Mouse (Mus musculus): Measurements from ENCODE around the gene Hes5. TPM values are rescaled to one million over a fixed set of nuclear protein-coding genes. Genes with fewer than 3 reads are reported as not detected.

Gene Hes5
- polyA plus RNA-seq, 1 experiment from 2014 or later, result 159 TPM

DNA sequence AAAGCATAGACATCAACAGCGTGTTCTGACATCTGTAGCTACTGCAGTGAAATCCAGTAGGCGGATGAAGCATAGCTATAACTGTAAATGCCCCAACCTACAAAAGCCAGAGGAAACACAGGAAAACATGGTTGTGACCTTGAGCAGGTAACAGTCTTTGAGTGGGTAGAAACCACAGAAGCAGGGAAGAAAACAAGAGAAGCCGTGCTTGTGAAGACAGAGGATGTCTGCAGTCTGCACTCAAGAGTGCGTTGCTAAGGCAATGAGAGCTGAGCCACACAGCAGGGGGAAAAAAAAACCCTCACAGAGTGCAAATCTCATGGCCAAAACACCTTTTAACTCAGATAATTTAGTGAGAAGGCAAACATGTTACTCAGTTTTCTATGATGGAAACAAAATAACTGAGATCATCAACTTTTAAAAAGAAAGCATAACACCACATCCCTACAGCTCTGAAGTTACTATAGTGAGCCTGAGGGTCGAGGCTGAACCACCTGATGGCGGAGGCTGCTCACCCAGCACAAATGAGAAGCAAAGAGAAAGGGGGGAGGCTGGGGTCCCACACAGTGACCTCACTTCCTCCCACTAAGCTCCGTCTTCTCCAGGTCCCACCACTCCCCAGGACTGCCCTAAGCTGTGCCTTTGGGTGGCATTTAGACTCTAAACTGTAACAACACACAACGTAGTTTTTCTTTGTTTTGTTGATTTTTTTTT, 24.0 kb upstream of the Hes5 start:
- Histone ChIP-seq H3K36me3 (ENCODE audit: control insufficient read depth, insufficient read depth, low read length) (no peaks in the 10 kb centered on the region), H3K4me2 (replicated peaks; ENCODE audit: low read depth, low read length) (no peak overlapping the region), H3K9ac (ENCODE audit: low read depth, low read length) (no peak overlapping the region), H3K4me3 (ENCODE audit: low read depth, low read length) (no peak overlapping the region), H3K4me1 (replicated peaks; ENCODE audit: control insufficient read depth, insufficient read depth, low read length) (no peaks in the 10 kb centered on the region), H3K9me3 (ENCODE audit: control insufficient read depth, low read length) (no peaks in the 10 kb centered on the region), H3K27me3 (ENCODE audit: control insufficient read depth, insufficient read depth, low read length) (no peaks in the 10 kb centered on the region), H3K27ac (ENCODE audit: low read depth, low read length) (no peak overlapping the region)
- 58% methylated on average over 8 of the region's 8 CpGs for WGBS
- no peak for ATAC-seq (ENCODE audit: low FRiP score)
- DNase-seq (ENCODE audit: low spot score), result no peak

DNA sequence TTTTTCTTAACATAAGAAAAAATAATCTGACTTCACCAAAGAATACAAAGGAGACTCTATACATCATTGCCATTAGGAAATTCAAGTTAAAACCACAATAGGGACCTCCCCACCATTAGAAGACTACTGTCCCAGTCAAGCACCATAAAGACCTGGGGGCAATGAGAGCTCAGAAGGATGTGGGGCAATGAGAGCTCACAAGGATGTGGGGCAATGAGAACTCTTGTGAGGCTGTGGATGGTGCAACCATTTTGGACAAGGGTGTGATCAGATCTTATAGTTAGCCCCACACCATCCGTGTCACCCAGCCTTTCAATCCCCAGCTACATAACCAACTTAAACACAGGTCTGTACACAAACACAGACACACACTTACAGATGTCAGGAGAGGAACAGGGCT, 23.0 kb upstream of the Hes5 start:
- Histone ChIP-seq H3K36me3 (ENCODE audit: control insufficient read depth, insufficient read depth, low read length) (no peaks in the 10 kb centered on the region), H3K4me3 (ENCODE audit: low read depth, low read length) (no peak overlapping the region), H3K27ac (ENCODE audit: low read depth, low read length) (no peak overlapping the region), H3K4me2 (replicated peaks; ENCODE audit: low read depth, low read length) (no peak overlapping the region), H3K9ac (ENCODE audit: low read depth, low read length) (no peak overlapping the region), H3K4me1 (replicated peaks; ENCODE audit: control insufficient read depth, insufficient read depth, low read length) (no peaks in the 10 kb centered on the region), H3K9me3 (ENCODE audit: control insufficient read depth, low read length) (no peaks in the 10 kb centered on the region), H3K27me3 (ENCODE audit: control insufficient read depth, insufficient read depth, low read length) (no peaks in the 10 kb centered on the region)
- ATAC-seq (ENCODE audit: low FRiP score) (no peak), DNase-seq (ENCODE audit: low spot score) (no peak)
- WGBS, result 76% methylated on average over 1 of the region's 1 CpGs

DNA sequence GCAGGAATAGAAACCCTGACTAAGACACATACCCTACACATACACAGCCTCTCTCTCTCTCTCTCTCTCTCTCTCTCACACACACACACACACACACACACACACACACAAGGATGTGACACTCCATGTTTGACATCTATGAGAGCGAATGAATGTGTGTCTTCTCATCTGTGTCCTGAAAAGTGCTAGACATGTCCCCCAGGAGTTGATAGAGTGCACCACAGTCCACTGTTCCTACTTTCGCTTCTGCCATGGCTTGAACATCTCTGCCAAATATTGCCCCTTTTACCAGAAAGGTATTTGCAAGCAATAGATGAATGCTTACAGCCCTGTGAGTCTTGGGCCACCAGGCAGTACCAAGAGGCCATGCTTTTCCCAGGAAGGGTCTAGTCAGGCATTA, 20.6 kb upstream of the Hes5 start:
- Histone ChIP-seq H3K4me1 (replicated peaks; ENCODE audit: control insufficient read depth, insufficient read depth, low read length) (0 out of 2 replicates have a peak, but pooled peaks cover 2% of the 10 kb centered on the region), H3K9me3 (ENCODE audit: control insufficient read depth, low read length) (no peaks in the 10 kb centered on the region), H3K4me3 (ENCODE audit: low read depth, low read length) (no peak overlapping the region), H3K4me2 (replicated peaks; ENCODE audit: low read depth, low read length) (no peak overlapping the region), H3K36me3 (ENCODE audit: control insufficient read depth, insufficient read depth, low read length) (no peaks in the 10 kb centered on the region), H3K27ac (ENCODE audit: low read depth, low read length) (no peak overlapping the region), H3K27me3 (ENCODE audit: control insufficient read depth, insufficient read depth, low read length) (no peaks in the 10 kb centered on the region), H3K9ac (ENCODE audit: low read depth, low read length) (no peak overlapping the region)
- DNase-seq (ENCODE audit: low spot score), result no peak
- 87% methylated on average over 2 of the region's 2 CpGs for WGBS
- no peak for ATAC-seq (ENCODE audit: low FRiP score)

DNA sequence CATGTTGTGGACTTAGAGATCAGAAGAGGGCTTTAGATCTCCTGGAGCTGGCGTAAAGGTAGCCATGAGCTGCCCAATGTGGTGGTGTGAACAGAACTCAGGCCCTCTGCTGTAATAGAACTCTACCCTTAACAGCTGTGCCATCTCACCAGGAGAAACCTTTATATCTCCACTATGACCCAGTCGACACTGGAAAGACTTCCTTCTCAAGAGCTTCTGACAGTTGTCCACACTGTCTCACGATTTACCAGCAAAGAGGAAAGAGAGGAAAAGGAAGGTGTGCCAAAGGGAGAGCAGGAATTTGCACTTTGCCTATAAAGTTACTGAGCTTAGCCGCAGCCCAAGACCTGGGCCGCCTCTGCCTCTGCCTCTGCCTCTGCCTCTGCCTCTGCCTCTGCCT, 18.9 kb upstream of the Hes5 start:
- WGBS, result 93% methylated on average over 5 of the region's 5 CpGs
- H3K9me3 ChIP-seq (ENCODE audit: control insufficient read depth, low read length), result no peaks in the 10 kb centered on the region
- H3K4me3 ChIP-seq (ENCODE audit: low read depth, low read length), result no peak overlapping the region
- DNase-seq (ENCODE audit: low spot score) (no peak), ATAC-seq (ENCODE audit: low FRiP score) (no peak)
- no peaks in the 10 kb centered on the region for H3K36me3 ChIP-seq (ENCODE audit: control insufficient read depth, insufficient read depth, low read length)
- H3K27me3 ChIP-seq (ENCODE audit: control insufficient read depth, insufficient read depth, low read length), result no peaks in the 10 kb centered on the region
- no peak overlapping the region for H3K4me2 ChIP-seq (replicated peaks; ENCODE audit: low read depth, low read length)
- peaks cover 6% of the 10 kb centered on the region; the same call in 1 of the 2 replicates for H3K4me1 ChIP-seq (replicated peaks; ENCODE audit: control insufficient read depth, insufficient read depth, low read length)
- no peak overlapping the region for H3K27ac ChIP-seq (ENCODE audit: low read depth, low read length)
- H3K9ac ChIP-seq (ENCODE audit: low read depth, low read length), result no peak overlapping the region

DNA sequence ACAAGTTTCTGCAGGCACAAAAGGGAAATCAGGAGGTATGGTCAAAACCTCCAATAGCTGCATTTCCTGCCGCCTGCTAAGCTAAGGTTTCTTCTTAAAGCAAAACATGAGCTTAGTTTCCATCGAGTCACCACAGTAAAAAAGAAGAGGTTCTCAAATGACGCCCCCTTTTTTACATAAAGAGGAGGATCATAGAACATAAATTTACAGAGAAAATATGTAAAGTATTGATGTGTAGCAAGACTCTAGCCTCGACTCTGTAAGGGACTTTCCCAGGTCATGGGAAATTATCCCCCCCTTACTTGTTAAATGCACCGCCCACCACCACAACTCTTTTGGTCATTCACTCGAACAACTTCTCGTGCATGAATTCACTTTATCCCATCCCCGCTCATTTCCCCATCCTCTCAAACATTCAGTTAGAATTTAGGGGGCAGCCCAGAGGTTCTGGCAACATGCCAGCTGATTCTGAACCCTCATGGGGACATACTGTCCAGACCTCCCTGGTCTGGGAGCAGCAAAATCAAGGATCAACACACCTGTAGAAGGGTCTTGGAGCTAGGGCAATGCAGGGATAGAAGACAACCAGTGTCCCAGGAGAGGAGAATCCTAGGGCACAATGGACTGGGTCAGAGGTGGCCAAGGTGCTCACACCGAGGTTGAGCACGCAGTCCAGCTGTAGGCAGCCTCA, 17.9 kb upstream of the Hes5 start:
- H3K4me3 ChIP-seq (ENCODE audit: low read depth, low read length), result no peak overlapping the region
- no peak overlapping the region for H3K27ac ChIP-seq (ENCODE audit: low read depth, low read length)
- DNase-seq (ENCODE audit: low spot score) (no peak), ATAC-seq (ENCODE audit: low FRiP score) (no peak)
- H3K36me3 ChIP-seq (ENCODE audit: control insufficient read depth, insufficient read depth, low read length), result no peaks in the 10 kb centered on the region
- no peak overlapping the region for H3K9ac ChIP-seq (ENCODE audit: low read depth, low read length)
- no peaks in the 10 kb centered on the region for H3K27me3 ChIP-seq (ENCODE audit: control insufficient read depth, insufficient read depth, low read length)
- WGBS, result 90% methylated on average over 10 of the region's 10 CpGs
- H3K9me3 ChIP-seq (ENCODE audit: control insufficient read depth, low read length), result no peaks in the 10 kb centered on the region
- H3K4me2 ChIP-seq (replicated peaks; ENCODE audit: low read depth, low read length), result no peak overlapping the region
- peaks cover 6% of the 10 kb centered on the region; the same call in 1 of the 2 replicates for H3K4me1 ChIP-seq (replicated peaks; ENCODE audit: control insufficient read depth, insufficient read depth, low read length)

DNA sequence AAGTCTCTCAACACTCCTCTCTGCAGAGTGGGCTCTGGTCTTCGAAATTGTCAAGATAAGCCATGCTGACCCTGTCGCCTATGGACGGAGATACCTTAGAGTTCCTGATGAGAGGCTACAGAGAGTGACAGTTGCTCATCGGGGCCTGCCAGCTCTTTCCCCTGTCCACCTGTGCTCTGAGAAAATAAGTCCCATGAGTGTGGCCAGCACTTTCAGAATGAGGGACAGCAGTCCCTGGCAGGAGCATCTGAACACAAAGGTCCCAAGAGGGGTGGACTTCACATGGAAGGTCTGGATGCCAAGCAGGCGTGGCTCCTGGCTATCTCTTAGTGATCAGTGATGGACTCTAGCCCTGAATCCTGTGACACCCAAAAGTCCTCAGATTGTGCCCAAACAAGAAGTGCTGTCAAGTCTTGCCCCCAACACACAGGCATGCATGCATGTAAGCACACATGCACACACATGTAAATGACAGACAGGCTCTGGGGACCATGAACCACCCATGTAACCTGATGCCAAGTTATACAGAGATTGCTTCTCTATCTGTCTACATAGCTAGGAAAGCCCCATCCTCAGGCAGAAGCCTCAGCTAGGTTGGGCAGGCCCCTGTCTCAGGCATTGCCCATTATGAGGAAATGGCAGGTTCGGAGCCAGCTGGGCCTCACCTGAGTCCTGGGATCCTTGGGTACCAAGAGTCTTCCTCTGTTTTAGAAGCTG, 17.2 kb upstream of the Hes5 start:
- 92% methylated on average over 6 of the region's 6 CpGs for WGBS
- DNase-seq (ENCODE audit: low spot score) (no peak), ATAC-seq (ENCODE audit: low FRiP score) (no peak)
- Histone ChIP-seq H3K4me2 (replicated peaks; ENCODE audit: low read depth, low read length) (no peak overlapping the region), H3K9ac (ENCODE audit: low read depth, low read length) (no peak overlapping the region), H3K4me1 (replicated peaks; ENCODE audit: control insufficient read depth, insufficient read depth, low read length) (peaks cover 6% of the 10 kb centered on the region; the same call in 1 of the 2 replicates), H3K9me3 (ENCODE audit: control insufficient read depth, low read length) (no peaks in the 10 kb centered on the region), H3K27ac (ENCODE audit: low read depth, low read length) (no peak overlapping the region), H3K36me3 (ENCODE audit: control insufficient read depth, insufficient read depth, low read length) (no peaks in the 10 kb centered on the region), H3K4me3 (ENCODE audit: low read depth, low read length) (no peak overlapping the region), H3K27me3 (ENCODE audit: control insufficient read depth, insufficient read depth, low read length) (no peaks in the 10 kb centered on the region)

DNA sequence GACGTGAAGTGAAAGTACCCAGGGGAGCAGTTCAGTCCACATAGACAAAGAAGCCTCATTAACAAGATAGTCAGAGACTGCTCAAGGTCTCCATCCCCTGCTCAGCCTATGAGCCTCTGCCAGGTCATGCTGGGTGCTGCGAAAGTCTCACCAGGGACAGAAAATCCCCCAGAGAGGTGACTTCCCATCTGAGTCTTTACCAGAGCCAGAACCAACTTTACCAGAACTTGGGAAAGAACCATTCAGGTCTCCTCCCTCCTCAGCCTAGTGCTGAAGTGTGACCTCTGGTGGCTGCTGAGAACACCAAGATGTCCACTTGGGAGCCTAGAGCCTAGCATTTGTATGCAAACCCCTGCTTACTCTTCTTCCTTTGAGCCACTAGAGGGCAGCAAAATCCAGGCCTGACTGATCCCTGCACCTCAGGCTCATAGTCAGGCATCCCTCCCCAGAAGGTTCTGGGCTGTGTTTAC, 16.6 kb upstream of the Hes5 start:
- peak; percentile 66 for ATAC-seq (ENCODE audit: low FRiP score)
- Histone ChIP-seq H3K27me3 (ENCODE audit: control insufficient read depth, insufficient read depth, low read length) (peaks cover 3% of the 10 kb centered on the region; the same call in 1 of the 2 replicates), H3K4me1 (replicated peaks; ENCODE audit: control insufficient read depth, insufficient read depth, low read length) (peaks cover 10% of the 10 kb centered on the region; the same call in 1 of the 2 replicates), H3K9me3 (ENCODE audit: control insufficient read depth, low read length) (no peaks in the 10 kb centered on the region), H3K4me3 (ENCODE audit: low read depth, low read length) (no peak overlapping the region), H3K4me2 (replicated peaks; ENCODE audit: low read depth, low read length) (no peak overlapping the region), H3K36me3 (ENCODE audit: control insufficient read depth, insufficient read depth, low read length) (no peaks in the 10 kb centered on the region), H3K9ac (ENCODE audit: low read depth, low read length) (no peak overlapping the region), H3K27ac (ENCODE audit: low read depth, low read length) (no peak overlapping the region)
- DNase-seq (ENCODE audit: low spot score), result peak; percentile 86
- 9% methylated on average over 2 of the region's 2 CpGs for WGBS

DNA sequence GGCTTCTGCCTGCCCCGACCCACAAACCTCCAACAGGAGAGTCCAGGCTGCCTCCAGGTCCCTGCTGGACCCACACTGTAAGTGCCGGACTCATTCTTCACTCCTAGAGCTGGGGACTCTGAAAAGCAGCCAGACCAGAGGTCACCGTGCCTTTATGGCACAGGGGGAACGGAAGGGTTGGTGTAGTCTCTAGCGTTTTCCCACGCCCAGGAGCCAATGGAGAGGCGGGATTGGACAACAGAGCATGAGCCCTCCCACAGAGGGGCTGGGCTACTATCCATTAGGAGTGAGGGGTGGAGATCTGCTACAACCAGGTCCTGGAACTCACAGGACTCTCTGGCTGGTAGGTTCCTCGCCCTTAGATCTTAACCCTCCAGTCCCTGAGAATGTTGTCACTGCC, 14.4 kb upstream of the Hes5 start:
- Histone ChIP-seq H3K9ac (ENCODE audit: low read depth, low read length) (peak overlapping the region; percentile 41; the same call in 1 of the 2 replicates), H3K36me3 (ENCODE audit: control insufficient read depth, insufficient read depth, low read length) (no peaks in the 10 kb centered on the region), H3K9me3 (ENCODE audit: control insufficient read depth, low read length) (no peaks in the 10 kb centered on the region), H3K4me1 (replicated peaks; ENCODE audit: control insufficient read depth, insufficient read depth, low read length) (peaks cover 10% of the 10 kb centered on the region; the same call in 1 of the 2 replicates), H3K4me2 (replicated peaks; ENCODE audit: low read depth, low read length) (peak overlapping the region; percentile 52), H3K27ac (ENCODE audit: low read depth, low read length) (peak overlapping the region; percentile 43), H3K27me3 (ENCODE audit: control insufficient read depth, insufficient read depth, low read length) (peaks cover 8% of the 10 kb centered on the region), H3K4me3 (ENCODE audit: low read depth, low read length) (peak overlapping the region; percentile 34)
- 3% methylated on average over 8 of the region's 8 CpGs for WGBS
- DNase-seq (ENCODE audit: low spot score) (peak; percentile 87), ATAC-seq (ENCODE audit: low FRiP score) (peak; percentile 83)

All from hindbrain, embryonic 11.5 days (tissue).